Mouse (Mus musculus) brain, embryonic 14.5 days (tissue): ENCODE data around the gene Gm43951. TPM values are rescaled to one million over a fixed set of nuclear protein-coding genes. Genes with fewer than 3 reads are reported as not detected.

ENCODE experiments used
- DNase-seq: peaks from one replicate; pipeline ENCODE4 v3.0.0-alpha.2; 2011; ENCODE audit warnings: low read depth
- CTCF ChIP-seq: fragments of 200-500 bp; IDR thresholded peaks from 2 replicates; pipeline ENCODE4 v1.5.1; 2012; ENCODE audit warnings: inconsistent platforms, mild to moderate bottlenecking, moderate library complexity, borderline replicate concordance; ENCODE audit not compliant: insufficient read depth, insufficient read length; ENCODE audit errors: extremely low read depth
- POLR2A ChIP-seq: fragments of 200-500 bp; IDR thresholded peaks from 2 replicates; pipeline ENCODE4 v1.6.1; 2012; ENCODE audit warnings: mild to moderate bottlenecking, inconsistent platforms, borderline replicate concordance; ENCODE audit not compliant: poor library complexity, insufficient read depth, insufficient read length, severe bottlenecking; ENCODE audit errors: extremely low read depth
- polyA plus RNA-seq: library from polyadenylated mRNA; depleted of rRNA; stranded (reverse); fragments of >200 nt; gene quantifications from 2 replicates; pipeline ENCODE4 v1.2.3, GENCODE M21; 2012

Gene Gm43951
- polyA plus RNA-seq, 1 experiment, result 6.6 TPM

DNA sequence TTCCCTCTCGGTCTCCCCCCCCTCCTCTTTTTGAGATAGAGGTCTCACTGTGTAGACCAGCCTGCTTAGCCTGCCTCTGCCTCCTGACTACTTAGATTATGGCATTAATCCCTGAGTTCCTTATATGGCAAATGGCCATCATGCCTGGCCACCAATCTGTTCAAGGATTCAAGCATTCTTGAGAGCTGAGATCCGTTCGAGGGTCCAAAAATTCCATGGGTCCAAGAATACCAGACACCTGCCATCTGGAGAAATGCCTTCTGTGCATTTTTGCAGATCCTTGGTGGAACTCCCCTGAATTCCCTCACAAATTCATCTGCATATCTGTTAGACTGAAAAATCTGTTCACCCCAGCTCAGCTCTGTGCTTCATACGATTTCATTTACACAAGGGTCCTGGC lies 16.8 kb upstream of the Gm43951 start:
- DNase-seq, result no peak
- no peak for TF ChIP-seq CTCF
- no peak for TF ChIP-seq POLR2A

DNA sequence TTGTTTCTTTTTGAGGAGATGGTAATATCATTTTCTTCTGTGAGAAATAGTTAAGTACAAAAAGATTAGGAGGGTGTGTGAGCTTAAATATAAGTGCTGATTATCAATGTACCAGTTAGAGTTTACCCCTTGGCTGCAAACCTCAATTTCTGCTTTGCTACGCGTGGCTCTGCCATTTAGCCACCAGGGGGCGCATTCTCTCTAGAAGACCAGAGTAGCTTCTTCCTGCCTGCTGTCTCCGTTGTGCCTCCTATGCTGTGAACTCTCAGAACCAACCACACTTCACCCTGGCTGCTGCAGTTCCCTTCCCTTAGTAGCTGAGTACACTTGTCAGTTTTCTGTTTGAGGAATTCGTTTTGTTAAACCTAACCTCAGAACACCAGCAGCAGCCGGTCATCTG lies 14.6 kb upstream of the Gm43951 start:
- DNase-seq, result peak; percentile 80
- no peak for TF ChIP-seq POLR2A
- TF ChIP-seq CTCF, result peak; percentile 92

DNA sequence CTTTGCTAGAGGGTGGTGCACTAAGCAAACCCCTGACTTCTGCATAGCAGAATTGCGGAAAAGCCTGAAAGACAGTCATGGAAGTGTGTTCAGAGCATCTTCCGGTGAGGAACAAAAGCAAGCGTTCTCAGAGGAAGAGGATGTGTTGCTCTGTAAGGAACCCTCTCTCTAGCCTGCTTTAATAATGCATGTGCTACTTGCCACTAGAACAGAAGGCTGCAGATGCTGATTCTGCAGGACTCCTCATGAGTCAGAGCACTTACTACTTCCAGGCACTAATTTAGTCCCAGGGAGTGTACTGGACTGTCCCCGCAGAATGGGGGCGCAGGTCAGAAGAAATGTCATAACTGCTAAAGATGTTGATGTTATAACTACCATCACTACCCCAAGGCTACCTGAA lies 10.5 kb upstream of the Gm43951 start:
- TF ChIP-seq POLR2A, result no peak

DNA sequence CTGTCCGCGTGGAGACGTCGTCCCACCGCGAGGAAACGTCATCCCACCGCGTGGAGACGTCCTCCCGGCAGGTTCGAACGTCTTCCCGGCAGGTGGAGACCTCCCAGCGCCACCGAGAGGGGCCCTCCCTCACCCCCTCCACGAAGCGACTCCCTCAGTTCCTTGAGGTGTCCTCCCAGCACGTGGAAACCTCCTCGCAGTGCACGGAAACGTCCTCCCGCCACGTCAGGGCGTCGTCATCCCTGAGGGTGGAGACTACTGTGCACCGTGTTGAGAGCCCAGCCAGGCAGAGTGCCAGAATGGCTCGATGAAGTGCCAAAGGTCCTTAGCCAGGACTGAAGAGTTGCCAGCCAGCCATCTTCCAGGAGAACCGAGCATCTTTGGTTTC lies 8.8 kb upstream of the Gm43951 start, which contains the start of gene Med31:
Gene Med31, minus strand, starts transcription at position 183 of the 388 bp plus-strand sequence.
- no peak for TF ChIP-seq POLR2A
- no peak for TF ChIP-seq CTCF
- DNase-seq, result peak; percentile 89

More for the DNA sequence above, 10.5 kb upstream of the Gm43951 start:
- no peak for DNase-seq

DNA sequence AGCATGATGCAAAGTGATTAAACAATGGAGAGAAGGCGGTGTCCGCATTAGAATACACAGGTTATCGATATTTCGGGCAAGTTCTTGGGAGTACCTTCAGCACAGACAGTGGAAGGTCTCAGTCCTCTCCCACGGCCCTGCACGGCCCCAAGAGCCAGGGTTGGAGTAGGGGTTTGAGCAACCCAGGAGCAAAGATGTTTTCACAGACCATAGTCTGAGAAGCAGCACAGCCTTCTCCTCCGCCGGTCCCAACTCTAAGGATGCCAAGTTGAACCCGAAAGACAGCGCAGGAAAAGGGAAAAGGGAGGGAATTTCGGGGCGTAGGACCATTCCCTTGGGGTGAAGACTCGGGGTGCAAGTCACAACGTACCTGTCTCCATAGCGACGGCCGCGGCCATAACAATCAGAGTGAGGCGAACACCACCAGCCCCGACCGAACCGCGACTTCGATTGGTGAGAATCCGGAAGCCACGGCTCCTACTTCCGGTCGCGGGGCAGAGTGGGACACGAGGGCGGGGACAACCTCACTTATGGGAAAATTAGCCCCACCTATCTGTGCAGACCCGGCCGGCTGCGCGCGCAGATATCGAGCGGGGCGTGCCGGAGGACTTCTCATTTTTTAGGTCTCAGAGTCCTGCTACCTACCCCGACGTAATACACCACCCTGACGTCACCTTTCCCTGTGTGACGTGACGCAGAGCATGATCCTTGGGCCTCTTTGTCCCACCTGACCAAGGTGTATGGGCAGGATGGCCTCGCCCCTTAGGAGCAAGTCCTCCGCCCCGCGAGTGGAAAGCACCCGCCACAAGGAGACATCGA lies 8.2 kb upstream of the Gm43951 start:
- TF ChIP-seq CTCF (no peak), POLR2A (peak; percentile 41; the same call in 1 of the 2 replicates)
- peak; percentile 99 for DNase-seq

DNA sequence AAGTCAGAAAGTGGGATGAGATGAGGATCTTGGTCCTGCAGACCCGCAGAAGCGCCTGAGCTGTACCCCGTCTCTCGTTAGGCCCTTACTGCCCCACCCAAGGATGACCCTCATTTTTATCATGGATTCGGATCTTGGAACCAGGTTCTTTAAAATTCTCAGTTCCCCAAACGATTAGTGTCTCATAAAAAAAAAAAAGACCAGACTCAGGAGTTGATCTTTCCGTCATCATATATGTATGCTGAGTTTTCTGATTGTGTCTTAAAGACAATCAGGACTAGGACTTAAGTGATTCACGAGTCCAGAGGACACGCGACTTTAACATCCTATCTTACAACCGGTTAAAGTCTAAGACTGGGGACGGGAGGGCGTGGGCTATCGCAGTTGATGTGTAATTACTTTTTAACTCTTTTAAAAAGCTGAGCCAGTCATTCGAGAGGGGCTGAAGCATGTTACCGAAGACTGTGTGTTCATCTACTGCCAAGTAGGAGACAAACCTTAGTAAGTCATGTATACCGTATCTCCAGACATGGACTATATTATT lies 1.3 kb upstream of the Gm43951 start:
- TF ChIP-seq CTCF, result no peak
- TF ChIP-seq POLR2A, result no peak
- no peak for DNase-seq

DNA sequence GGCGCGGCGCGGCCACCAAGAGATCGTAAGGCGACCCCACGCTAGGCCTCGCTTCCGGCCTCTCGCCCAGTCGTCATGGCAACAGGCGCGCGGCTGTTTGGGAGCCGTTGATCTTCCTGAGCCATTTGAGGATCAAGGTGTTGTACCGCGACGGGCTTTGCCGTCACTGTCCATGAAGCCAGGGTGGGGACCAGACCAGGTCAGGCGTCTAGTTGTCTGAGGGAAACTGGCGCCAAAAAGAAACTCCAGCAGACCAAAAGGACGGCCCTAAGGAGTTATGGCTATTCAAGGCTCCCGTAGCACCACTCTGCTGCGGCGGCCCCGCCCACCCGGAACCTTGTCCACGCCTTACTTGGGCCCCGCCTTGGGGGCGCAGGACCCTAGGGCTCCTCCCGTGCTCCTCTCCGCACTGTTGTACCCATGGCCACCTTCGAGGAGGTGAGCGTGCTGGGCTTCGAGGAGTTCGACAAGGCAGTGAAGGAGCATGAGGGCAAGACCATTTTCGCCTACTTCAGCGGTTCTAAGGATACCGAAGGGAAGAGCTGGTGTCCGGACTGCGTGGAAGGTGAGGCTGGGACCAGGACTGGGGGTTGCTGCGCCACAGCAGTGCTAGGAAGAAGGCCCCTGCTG lies 679 bp upstream of the Gm43951 start, which contains the start of the genes 4933427D14Rik and Txndc17:
Gene 4933427D14Rik, minus strand, starts transcription at position 256 of the 630 bp plus-strand sequence.
Gene Txndc17, plus strand, starts transcription at position 344 of the 630 bp plus-strand sequence.
- DNase-seq, result peak; percentile 94
- peak; percentile 23; the same call in 1 of the 2 replicates for TF ChIP-seq POLR2A
- no peak for TF ChIP-seq CTCF

DNA sequence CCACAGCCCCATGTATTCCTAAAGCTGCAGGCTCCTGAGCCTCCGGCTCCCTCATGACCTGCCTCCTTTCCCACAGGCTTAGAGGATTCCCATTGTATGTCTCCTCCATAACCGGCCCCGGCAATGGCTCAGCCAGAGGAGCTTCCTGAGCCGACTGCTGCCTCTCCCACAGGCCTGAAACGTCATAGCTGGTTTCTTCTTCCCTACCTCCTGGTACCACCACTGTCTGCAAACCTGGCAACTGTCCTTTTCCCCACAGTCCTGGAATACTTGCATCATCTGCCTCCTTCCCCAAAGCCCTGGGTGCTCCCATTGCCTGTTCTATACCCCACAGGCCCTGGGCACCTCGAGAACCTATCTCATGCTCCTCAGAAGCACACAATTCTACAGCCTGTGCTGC lies 1.4 kb downstream of the Gm43951 start:
- DNase-seq, result no peak

DNA sequence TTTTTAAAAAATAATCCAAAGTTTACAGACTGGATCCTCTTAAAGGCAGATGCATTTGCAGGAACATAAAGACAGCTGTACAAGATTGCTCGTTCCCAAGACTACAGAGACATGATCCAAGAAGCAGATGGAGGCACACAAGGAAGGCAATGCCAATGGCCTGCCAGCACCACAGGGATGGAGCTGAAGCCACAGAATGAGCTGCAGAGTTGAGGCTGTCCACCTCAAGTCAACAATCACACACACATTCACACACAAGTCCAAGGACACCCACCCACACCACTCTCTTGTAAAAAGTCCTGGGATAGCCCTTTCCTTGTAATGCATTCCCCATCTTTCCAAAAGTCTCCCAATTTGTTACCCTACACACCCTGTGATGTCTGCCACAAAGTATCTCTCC lies 3.2 kb downstream of the Gm43951 start:
- TF ChIP-seq CTCF (no peak), POLR2A (no peak)
- DNase-seq, result no peak

More for the DNA sequence above, 1.4 kb downstream of the Gm43951 start:
- no peak for TF ChIP-seq POLR2A
- TF ChIP-seq CTCF, result no peak

DNA sequence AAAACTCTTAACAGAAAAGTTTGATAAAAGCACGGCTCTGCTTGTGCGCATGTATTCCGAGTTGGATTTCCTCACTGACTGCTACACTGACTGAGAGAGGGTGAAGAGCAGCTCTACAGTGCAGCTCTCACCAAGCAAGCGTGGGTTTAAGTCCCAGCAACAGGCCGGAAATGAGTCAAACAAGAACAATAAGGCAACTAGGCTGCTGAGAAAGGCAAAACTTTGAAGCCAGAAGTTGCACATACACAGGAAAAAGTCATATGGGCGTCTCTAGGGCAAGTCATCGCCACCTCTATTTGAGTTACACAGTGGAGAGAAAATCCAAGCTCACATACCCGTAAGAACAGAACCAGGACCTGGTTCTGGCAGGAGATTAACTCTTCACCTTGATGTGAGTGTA lies 10.1 kb downstream of the Gm43951 start:
- no peak for DNase-seq
- no peak for TF ChIP-seq POLR2A
- TF ChIP-seq CTCF, result no peak

DNA sequence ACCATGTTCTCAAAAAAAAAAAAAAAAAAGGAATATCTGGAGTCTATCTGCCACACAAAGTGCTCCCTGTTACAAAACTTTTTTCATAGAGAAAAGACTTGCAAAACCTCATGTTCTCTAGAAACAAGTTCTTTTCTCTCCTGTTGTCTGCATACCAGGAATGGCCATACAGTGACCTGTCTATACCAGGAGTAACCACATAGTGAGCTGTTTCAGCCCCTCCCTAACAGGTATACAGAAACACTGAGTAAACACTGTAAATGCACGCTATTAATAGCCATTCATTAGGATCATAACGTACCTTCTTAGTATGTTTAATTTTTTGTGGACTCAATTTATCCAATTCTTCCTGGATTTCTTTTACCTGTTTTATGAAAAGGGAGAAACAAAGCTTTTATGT lies 12.4 kb downstream of the Gm43951 start:
- no peak for DNase-seq
- no peak for TF ChIP-seq POLR2A
- TF ChIP-seq CTCF, result no peak

DNA sequence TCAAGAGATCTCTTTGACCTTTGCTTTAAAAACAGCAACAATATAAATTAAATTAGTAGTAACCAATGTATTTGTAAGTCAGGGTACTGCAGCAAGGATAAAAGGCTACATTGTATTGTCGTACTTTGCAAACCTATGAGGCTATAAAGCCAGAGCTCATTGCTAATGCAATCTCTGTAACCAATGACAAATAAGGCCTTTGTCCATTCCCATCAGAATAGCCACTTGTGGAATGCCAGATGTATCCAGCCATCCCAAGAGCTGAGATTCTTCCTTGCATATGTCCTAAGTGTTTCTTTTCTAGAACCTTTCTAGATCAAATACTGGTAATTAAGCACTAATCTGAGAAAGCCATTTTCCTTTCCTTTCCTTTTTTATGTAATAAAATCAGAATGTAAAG lies 15.8 kb downstream of the Gm43951 start:
- no peak for DNase-seq
- no peak for TF ChIP-seq CTCF
- TF ChIP-seq POLR2A, result no peak

DNA sequence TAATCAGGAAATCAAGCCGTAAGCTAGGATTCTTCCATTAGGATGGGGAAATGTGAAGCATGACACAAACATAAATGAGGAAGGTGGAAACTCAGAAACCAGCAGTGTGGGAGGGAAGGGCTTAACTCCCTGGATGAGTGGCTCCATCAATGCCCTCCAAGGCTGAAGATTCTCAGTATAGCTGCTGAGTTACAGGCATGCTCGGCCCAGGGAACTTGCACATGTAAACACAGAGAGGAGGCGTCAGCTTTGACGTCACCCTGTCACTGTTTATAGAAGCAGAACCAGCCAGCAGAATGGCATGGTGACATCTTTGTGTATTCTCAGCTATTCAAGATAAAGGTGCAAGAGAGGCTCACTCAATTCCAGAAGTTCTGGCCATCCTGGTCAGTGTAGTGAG lies 22.4 kb downstream of the Gm43951 start:
- no peak for DNase-seq
- TF ChIP-seq CTCF (no peak), POLR2A (no peak)
